Mouse (Mus musculus) kidney, adult 18-20 months (tissue): ENCODE results near the gene Robo1.

ENCODE experiments used
- DNase-seq: peaks from one replicate; pipeline ENCODE4 v3.0.0; 2021

The Robo1 gene

GRCm38 (mm10) chr16:72685604-72686479, 377.7 kb downstream of the Robo1 start:
- no peak for DNase-seq

GRCm38 (mm10) chr16:72686480-72687053, 378.5 kb downstream of the Robo1 start:
- no peak for DNase-seq

GRCm38 (mm10) chr16:72687651-72688050, 379.5 kb downstream of the Robo1 start:
- DNase-seq, result peak; percentile 13

GRCm38 (mm10) chr16:72688185-72688681, 380.1 kb downstream of the Robo1 start:
- no peak for DNase-seq

GRCm38 (mm10) chr16:72691909-72692308, 383.8 kb downstream of the Robo1 start:
- no peak for DNase-seq

- no peak for DNase-seq
Measured at GRCm38 (mm10) chr16:72693446-72694274, 385.6 kb downstream of the Robo1 start.

GRCm38 (mm10) chr16:72694787-72695186, 386.7 kb downstream of the Robo1 start:
- DNase-seq, result no peak

GRCm38 (mm10) chr16:72699238-72700006, 391.3 kb downstream of the Robo1 start:
- DNase-seq, result no peak

- no peak for DNase-seq
Measured at GRCm38 (mm10) chr16:72700297-72700696, 392.2 kb downstream of the Robo1 start.

GRCm38 (mm10) chr16:72703486-72703885, 395.4 kb downstream of the Robo1 start:
- no peak for DNase-seq

- no peak for DNase-seq
Measured at GRCm38 (mm10) chr16:72705851-72706250, 397.7 kb downstream of the Robo1 start.

GRCm38 (mm10) chr16:72708526-72708925, 400.4 kb downstream of the Robo1 start:
- no peak for DNase-seq

- no peak for DNase-seq
Measured at GRCm38 (mm10) chr16:72717118-72717802, 409.2 kb downstream of the Robo1 start.

- no peak for DNase-seq
Measured at GRCm38 (mm10) chr16:72719063-72719462, 411.0 kb downstream of the Robo1 start.

GRCm38 (mm10) chr16:72720979-72721378, 412.9 kb downstream of the Robo1 start:
- no peak for DNase-seq

- DNase-seq, result no peak
Measured at GRCm38 (mm10) chr16:72721713-72722481, 413.8 kb downstream of the Robo1 start.

- DNase-seq, result no peak
Measured at GRCm38 (mm10) chr16:72734234-72734633, 426.1 kb downstream of the Robo1 start.

GRCm38 (mm10) chr16:72735175-72735574, 427.1 kb downstream of the Robo1 start:
- no peak for DNase-seq

- no peak for DNase-seq
Measured at GRCm38 (mm10) chr16:72735588-72735987, 427.5 kb downstream of the Robo1 start.

GRCm38 (mm10) chr16:72737154-72737553, 429.0 kb downstream of the Robo1 start:
- peak; percentile 25 for DNase-seq

GRCm38 (mm10) chr16:72740218-72740617, 432.1 kb downstream of the Robo1 start:
- no peak for DNase-seq
